Mouse (Mus musculus) kidney, postnatal 0 days (tissue): ENCODE results near the gene Pfdn2. TPM values are rescaled to one million over a fixed set of nuclear protein-coding genes. Genes with fewer than 3 reads are reported as not detected.
"Not testable (repeated sequence)": the region's sequence is repeated elsewhere in the genome, so short reads cannot be mapped to it uniquely, and the experiment has no call there.

ENCODE experiments used
- ATAC-seq: fragments of 200-750 bp; cut with Nextera tagmentation; replicated peaks from 2 replicates; pipeline ENCODE4 v1.8.0; 2017; ENCODE audit warnings: low read depth, moderate number of reproducible peaks, moderate TSS enrichment, moderate library complexity; ENCODE audit not compliant: low FRiP score
- DNase-seq: peaks from one replicate; pipeline ENCODE4 v3.0.0-alpha.2; 2016; ENCODE audit warnings: low spot score
- H3K27ac ChIP-seq: fragments of 300-500 bp; sonication (generic); 2 replicates; pipeline ENCODE4 v1.5.1; 2014; ENCODE audit warnings: mild to moderate bottlenecking
- H3K27me3 ChIP-seq: fragments of 300-500 bp; sonication (generic); 2 replicates; pipeline ENCODE4 v1.6.1; 2014; ENCODE audit warnings: low read length, mixed read lengths; ENCODE audit not compliant: insufficient read depth
- H3K36me3 ChIP-seq: fragments of 300-500 bp; sonication (generic); 2 replicates; pipeline ENCODE4 v1.6.1; 2014; ENCODE audit warnings: low read length, mixed read lengths; ENCODE audit not compliant: insufficient read depth
- H3K4me1 ChIP-seq: fragments of 300-500 bp; sonication (generic); replicated peaks from 2 replicates; pipeline ENCODE4 v1.6.1; 2014; ENCODE audit warnings: antibody characterized with exemption, low read length, mixed read lengths; ENCODE audit not compliant: insufficient read depth
- H3K4me2 ChIP-seq: fragments of 300-500 bp; sonication (generic); 2 replicates; pipeline ENCODE4 v1.6.1; 2014; ENCODE audit warnings: mild to moderate bottlenecking, low read length, moderate library complexity, mixed read lengths
- H3K4me3 ChIP-seq: fragments of 300-500 bp; sonication (generic); replicated peaks from 2 replicates; pipeline ENCODE4 v1.5.1; 2014; ENCODE audit warnings: low read depth, low read length
- H3K9ac ChIP-seq: fragments of 300-500 bp; sonication (generic); 2 replicates; pipeline ENCODE4 v1.6.1; 2014; ENCODE audit warnings: low read depth, low read length
- H3K9me3 ChIP-seq: fragments of 300-500 bp; sonication (generic); replicated peaks from 2 replicates; pipeline ENCODE4 v1.6.1; 2016; ENCODE audit warnings: low read length, inconsistent platforms, mixed read lengths
- CTCF ChIP-seq: IDR thresholded peaks from 2 replicates; pipeline ENCODE4 v1.5.1; 2016; ENCODE audit warnings: antibody characterized with exemption, low read depth, mild to moderate bottlenecking, moderate library complexity
- WGBS: fragments of 180-500 bp; shearing (Covaris S2); extraction: QIAGEN DNeasy Blood & Tissue Kit; methylation state at CpG from one replicate; pipeline ENCODE4 v1.1.7; 2014; 5-methylcytosine and 5-hydroxymethylcytosine counted together
- polyA plus RNA-seq: library from polyadenylated mRNA; unstranded; fragments of >200 nt; fragmentation: Nextera tagmentation; extraction: Ambion mirVana; gene quantifications from 2 replicates; pipeline ENCODE4 v1.2.1, GENCODE M21; 2015

Pfdn2 gene
- polyA plus RNA-seq: 92.1 and 105 TPM in 2 replicates

DNA sequence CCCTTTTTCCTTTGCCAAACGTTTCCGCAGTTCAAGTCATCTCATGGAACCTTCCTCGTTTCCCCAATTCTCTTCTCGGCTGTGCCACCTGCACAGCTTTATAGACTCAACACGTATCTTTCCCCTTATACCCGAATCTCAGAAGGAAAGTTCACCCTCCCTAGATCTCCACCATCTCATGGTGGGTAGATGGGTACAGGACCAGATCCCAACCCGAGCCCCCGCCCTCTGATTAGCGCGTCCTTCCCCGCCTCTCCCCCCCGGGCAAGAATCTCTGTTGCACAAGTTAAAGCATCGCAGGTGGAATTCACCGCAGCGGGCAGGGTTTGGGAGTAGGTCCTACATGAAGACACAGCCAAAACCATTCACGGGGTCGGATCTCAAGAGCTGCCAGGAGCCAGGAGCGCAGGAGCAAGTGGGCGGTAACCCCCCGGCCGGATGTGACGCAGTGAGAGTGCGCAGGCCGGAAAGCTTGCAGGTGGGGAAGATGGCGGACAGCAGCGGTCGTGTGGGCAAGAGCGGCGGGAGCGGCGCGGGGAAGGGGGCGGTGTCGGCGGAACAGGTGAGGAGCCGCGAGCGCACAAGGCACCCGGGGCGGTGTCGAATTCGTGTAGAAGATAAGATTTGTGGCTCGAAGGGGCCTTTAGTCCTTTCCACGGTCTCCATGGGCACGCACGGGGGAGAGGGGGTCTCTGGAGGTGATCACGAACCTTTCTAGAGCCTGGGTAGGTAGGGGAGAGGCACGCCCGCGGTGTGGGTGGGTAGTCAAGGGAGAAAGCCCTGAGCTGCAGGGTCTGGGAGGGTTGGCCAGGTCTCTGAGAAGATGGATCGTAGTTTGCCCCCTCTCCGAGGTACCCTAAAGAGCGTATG, at the start of gene Pfdn2, which contains the start of gene Nit1:
Pfdn2 (plus strand) TSS at position 446 of the 870 bp plus-strand sequence.
Nit1 (minus strand) TSS at position 422 of the 870 bp plus-strand sequence.
- Histone ChIP-seq H3K4me3 (peak within 1 kb of the TSS; percentile 84), H3K4me1 (peaks cover 4% of the 10 kb centered on the region; the same call in 1 of the 2 replicates), H3K27me3 (no peaks in the 10 kb centered on the region), H3K4me2 (peak within 1 kb of the TSS; percentile 75), H3K27ac (peak within 1 kb of the TSS; percentile 63; the same call in 1 of the 2 replicates), H3K9ac (peak within 1 kb of the TSS; percentile 79), H3K36me3 (peaks cover 23% of the 10 kb centered on the region), H3K9me3 (peaks cover 5% of the 10 kb centered on the region; the same call in 1 of the 2 replicates)
- WGBS: under 1% methylated on average over 52 of the region's 53 CpGs
- ATAC-seq (peak; percentile 85), DNase-seq (peak; percentile 97)
- TF ChIP-seq CTCF: no peak

DNA sequence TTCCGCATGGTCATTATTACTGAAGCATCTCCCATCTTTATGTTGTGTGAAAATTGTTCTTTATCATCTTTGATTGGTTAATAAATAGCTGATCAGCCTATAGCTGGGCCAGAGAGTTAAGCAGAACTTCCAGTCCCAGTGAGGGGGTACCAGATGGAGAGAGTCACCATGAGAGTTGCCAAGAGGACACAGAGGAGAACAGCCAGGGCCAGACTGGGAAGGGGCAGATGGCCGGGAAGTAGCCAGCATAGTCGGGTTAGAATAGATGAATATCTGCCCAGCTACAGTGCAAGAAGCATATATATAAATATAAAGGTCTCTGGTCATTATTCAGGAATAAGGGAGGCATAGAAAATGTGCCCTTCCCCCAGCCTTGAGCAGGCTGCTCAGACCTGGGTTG, 47.2 kb upstream of the Pfdn2 start:
- no peak overlapping the region for H3K4me3 ChIP-seq
- ATAC-seq (no peak), DNase-seq (no peak)
- no peaks in the 10 kb centered on the region for H3K9me3 ChIP-seq
- H3K27ac ChIP-seq: no peak overlapping the region
- 60% methylated on average over 3 of the region's 3 CpGs for WGBS
- no peaks in the 10 kb centered on the region for H3K27me3 ChIP-seq
- H3K36me3 ChIP-seq: no peaks in the 10 kb centered on the region
- no peak for TF ChIP-seq CTCF
- no peak overlapping the region for H3K9ac ChIP-seq
- H3K4me1 ChIP-seq: peaks cover 7% of the 10 kb centered on the region
- H3K4me2 ChIP-seq: no peak overlapping the region

DNA sequence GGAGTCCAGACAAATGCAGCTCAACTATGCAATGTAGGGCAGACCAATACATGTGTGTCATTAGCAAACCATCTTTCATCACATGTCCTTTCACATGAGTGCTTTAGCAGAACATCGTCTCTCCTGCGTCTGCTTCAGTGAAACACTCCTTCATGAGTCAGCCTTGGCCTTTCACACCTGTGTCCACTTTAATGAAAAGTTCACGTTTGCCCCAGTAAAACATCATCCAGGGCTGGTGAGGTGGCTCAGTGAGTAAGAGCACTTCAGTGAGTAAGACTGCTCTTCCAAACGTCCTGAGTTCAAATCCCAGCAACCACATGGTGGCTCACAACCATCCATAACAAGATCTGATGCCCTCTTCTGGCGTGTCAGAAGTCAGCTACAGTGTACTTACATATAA, 39.3 kb upstream of the Pfdn2 start:
- DNase-seq, ATAC-seq, H3K4me3 ChIP-seq, H3K27me3 ChIP-seq, H3K4me1 ChIP-seq, H3K36me3 ChIP-seq, H3K9ac ChIP-seq, H3K27ac ChIP-seq, H3K9me3 ChIP-seq, H3K4me2 ChIP-seq: not testable (repeated sequence)
- 69% methylated on average over 5 of the region's 5 CpGs for WGBS

DNA sequence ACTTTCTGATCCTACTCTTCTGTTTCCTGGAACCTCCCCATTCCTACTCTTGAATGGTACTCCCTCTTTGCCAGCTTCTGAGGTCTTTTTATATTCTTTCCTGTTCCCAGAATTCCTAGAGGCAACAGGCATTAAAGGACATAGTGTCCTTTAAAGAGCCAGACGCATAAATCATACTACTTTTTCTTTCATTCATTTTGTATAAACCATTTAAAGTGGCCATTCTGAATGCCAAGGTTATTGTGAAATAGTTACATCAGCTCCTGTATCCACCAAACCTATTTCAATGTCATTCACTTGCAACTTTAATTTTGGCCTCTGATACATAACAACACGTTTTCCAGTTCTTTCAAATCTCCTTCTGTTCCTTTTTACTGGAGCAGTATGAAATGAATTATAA, 36.1 kb upstream of the Pfdn2 start:
- DNase-seq (no peak), ATAC-seq (no peak)
- no peak overlapping the region for H3K27ac ChIP-seq
- no peaks in the 10 kb centered on the region for H3K27me3 ChIP-seq
- no peak overlapping the region for H3K4me3 ChIP-seq
- no peaks in the 10 kb centered on the region for H3K36me3 ChIP-seq
- H3K4me2 ChIP-seq: no peak overlapping the region
- no peaks in the 10 kb centered on the region for H3K9me3 ChIP-seq
- TF ChIP-seq CTCF: no peak
- H3K4me1 ChIP-seq: no peaks in the 10 kb centered on the region
- no peak overlapping the region for H3K9ac ChIP-seq
- 70% methylated on average over 2 of the region's 2 CpGs for WGBS

DNA sequence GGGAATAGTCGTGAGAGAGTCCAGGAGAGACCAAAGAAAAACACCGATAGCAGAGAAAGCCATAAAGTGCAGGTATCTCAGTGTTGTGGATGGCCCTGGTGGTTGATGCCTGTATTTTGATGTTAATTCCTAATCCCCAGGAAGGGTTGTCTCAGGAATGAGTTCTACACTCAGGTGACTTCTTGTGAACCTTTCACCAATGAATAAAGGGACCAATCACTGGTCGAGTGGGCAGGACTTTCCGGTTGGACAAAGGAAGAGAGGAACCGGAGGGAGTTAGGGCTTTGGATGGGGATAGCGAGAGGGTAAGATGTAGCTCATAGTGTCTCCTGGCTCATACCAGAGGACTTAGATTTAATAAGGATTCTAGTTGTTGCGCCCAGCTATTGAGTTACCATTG, 25.7 kb upstream of the Pfdn2 start:
- Histone ChIP-seq H3K27ac (no peak overlapping the region), H3K4me1 (no peaks in the 10 kb centered on the region), H3K4me2 (peak overlapping the region; percentile 48), H3K27me3 (no peaks in the 10 kb centered on the region), H3K36me3 (no peaks in the 10 kb centered on the region), H3K9ac (peak overlapping the region; percentile 31; the same call in 1 of the 2 replicates), H3K9me3 (no peaks in the 10 kb centered on the region), H3K4me3 (peak overlapping the region; percentile 24)
- 10% methylated on average over 7 of the region's 7 CpGs for WGBS
- DNase-seq: no peak
- no peak for TF ChIP-seq CTCF
- peak; percentile 69 for ATAC-seq

DNA sequence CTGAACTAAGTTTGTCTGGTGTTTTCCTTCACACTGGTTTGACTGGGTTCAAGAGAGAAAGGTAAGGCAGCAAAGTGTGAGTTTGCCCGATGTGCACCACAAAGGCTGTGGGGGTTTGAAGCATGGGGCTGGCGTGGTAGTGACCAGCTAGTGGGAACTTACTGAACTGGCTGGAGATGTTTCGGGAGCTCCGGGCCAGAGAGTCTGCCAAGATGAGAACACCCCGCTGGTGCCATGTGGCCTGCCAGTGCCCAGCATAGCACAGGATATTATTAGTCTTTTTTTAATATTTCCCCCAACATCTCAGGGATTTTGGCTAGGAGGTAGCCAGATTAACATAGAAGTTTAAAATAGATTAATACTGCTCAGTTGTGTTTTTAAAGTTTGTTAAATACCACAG, 25.3 kb upstream of the Pfdn2 start:
- Histone ChIP-seq H3K4me1 (no peaks in the 10 kb centered on the region), H3K27ac (no peak overlapping the region), H3K36me3 (no peaks in the 10 kb centered on the region), H3K27me3 (no peaks in the 10 kb centered on the region), H3K4me3 (peak overlapping the region; percentile 24), H3K9ac (peak overlapping the region; percentile 31; the same call in 1 of the 2 replicates), H3K9me3 (no peaks in the 10 kb centered on the region), H3K4me2 (peak overlapping the region; percentile 48)
- no peak for TF ChIP-seq CTCF
- 25% methylated on average over 5 of the region's 5 CpGs for WGBS
- DNase-seq (no peak), ATAC-seq (no peak)
